Mouse (Mus musculus) activated CD4-positive, CD25-positive, alpha-beta regulatory T cell, adult 4 months (primary cell): ENCODE data around the gene Bcl6. TPM values are rescaled to one million over a fixed set of nuclear protein-coding genes. Genes with fewer than 3 reads are reported as not detected.

Source experiments
- ATAC-seq: one replicate; pipeline ENCODE4 v1.8.0; 2017
- polyA plus RNA-seq, 2 experiments: library from polyadenylated mRNA; unstranded; fragments of 100-300 nt; shearing (Covaris generic); gene quantifications; one replicate each; pipeline ENCODE4 v1.2.1; 2017

Gene Bcl6
- 10 to 100 TPM in 1 of 2 experiments, 1 to 10 TPM in 1; 4.3 to 12.9 TPM for polyA plus RNA-seq

DNA sequence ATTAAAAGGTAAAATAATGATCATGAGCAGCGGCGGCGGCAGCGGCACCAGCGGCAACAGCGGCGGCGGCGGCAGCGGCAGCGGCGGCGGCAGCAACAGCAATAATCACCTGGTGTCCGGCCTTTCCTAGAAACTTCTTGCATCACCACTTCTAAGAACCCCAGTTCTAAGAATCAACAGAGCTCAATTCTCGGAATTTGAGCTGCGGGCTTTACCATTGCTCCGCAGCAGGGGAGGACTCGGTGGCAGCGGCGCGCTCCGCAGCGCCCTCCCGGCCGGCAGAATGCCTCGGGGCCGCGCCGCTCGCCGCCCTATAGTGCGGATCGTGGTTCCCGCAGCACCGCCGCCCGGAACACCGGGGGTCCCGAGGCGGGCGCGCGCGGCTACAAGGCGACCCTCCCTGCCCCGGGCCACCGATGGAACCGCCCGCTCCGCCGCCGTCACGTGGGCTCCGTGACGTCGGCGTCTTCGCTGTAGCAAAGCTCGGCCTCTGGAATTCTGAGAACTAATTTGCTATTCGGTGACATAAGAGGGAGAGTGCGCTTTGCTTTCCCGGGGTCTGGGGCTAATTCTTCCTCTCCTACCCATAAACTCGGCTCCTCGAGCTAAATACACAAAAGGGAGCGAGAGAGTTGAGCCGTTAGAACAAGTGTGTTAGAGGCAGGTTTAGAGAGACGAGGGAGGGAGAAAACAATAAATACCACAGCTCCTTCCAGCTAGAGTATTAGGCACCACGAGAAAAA lies at the start of gene Bcl6, which contains the start of gene Gm37419:
TSS of gene Bcl6 (minus strand) at position 387 of the 743 bp plus-strand sequence.
TSS of gene Gm37419 (plus strand) at position 17 of the 743 bp plus-strand sequence.
- ATAC-seq: peak; percentile 47

DNA sequence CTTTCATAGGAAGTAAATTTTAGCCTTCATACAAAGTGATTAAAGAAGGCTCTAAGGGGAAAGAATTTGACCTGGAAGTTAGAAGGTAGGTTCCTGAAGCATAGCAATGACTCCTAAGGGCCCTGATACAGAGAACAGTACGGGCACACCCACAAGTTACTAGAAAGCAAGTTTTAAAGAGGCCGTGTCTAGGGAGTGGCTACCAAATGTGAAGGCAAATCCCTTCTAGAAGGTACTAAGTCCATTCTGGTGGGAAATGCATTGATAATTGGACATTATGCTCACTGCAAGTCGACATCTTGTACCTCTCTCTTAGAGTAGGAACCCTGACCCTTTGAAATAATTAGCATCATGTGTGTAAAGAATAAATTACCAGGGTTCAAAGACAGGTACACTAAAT lies 47.7 kb upstream of the Bcl6 start:
- ATAC-seq: no peak

- ATAC-seq: no peak
Observed at GRCm38 (mm10) chr16:24035767-24036166, 47.1 kb upstream of the Bcl6 start.

- no peak for ATAC-seq
Observed at GRCm38 (mm10) chr16:24034450-24034849, 45.8 kb upstream of the Bcl6 start.

DNA sequence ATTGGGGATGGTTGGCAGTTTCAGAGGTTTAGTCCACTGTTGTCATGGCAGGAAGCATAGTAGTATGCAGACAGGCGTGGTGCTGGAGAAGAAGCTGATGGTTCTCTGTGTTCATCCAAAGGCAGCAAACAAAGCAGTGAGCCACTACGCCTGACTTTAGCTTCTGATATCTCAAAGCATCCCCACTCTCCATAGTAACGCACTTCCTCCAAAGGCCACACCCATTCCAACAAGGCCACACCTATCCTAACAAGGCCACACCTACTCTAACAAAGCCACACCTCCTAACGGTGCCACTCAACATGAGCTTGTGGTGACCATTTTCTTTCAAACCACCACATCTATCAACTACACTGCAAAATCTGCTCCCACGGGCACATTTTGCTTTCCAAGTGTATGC lies 44.6 kb upstream of the Bcl6 start:
- ATAC-seq: no peak

GRCm38 (mm10) chr16:24029965-24030672 lies 41.5 kb upstream of the Bcl6 start:
- no peak for ATAC-seq

- ATAC-seq: no peak
Observed at GRCm38 (mm10) chr16:24025442-24025841, 36.8 kb upstream of the Bcl6 start.

DNA sequence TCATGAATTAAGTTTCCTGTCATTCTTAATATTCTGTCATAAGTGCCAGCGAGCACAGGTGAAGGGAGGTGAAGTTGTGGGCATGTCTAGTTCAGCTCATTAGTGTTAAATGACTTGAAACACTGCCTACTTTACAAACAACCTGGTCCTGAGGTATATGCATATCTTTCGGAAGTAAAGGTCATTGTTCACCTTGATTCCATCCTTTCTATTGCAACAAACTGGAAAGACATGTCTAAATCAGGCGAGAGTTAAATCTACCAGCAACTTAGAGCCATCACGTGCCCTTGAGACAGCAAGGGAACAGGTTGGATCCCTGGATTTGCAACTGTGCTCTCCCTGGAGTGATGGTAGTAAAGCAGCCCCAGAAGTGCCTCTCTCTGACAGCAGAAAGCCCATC lies 34.0 kb upstream of the Bcl6 start:
- no peak for ATAC-seq

DNA sequence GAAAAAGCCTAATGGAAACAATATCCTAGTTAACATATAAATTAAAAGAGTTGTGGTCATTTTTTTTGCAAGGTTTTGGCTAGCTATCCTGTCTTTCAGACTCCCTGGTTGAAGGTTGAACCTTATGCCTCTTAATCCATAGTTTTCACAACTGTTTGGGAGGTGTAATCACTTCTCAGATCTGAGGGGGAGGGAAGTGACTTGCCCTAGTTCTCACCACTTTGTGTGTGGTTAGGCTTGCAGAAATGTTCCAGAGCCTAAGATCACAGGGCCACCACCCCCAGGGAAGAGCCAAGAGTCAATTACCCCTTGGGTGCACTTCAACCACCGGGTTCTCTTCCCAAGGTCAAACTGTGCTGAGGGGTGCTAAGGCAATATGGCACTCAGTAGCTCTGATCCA lies 33.1 kb upstream of the Bcl6 start:
- ATAC-seq: no peak

DNA sequence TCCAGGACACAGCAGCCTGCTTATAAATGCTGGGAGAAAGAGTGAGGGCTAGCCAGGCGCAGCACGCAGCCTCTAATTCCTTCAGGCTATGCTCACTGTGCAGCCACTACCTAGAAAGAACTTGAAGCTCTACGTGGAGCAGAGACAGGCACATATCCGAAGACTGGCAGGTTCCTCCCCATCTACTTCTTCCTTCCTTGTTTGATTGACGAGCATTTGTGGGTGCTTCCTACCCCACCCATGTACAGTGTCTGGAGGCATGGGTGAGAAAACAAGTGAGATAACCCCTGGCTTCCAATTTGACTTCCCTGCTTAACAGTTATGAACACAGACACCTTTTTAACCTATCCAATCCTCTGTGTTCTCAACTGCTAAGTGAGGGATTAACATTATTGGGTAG lies 28.1 kb upstream of the Bcl6 start:
- no peak for ATAC-seq

GRCm38 (mm10) chr16:24016273-24016672 lies 27.6 kb upstream of the Bcl6 start:
- ATAC-seq: no peak

GRCm38 (mm10) chr16:24014378-24014777 lies 25.7 kb upstream of the Bcl6 start:
- ATAC-seq: no peak

GRCm38 (mm10) chr16:24012066-24012465 lies 23.4 kb upstream of the Bcl6 start:
- ATAC-seq: no peak

GRCm38 (mm10) chr16:24011306-24011705 lies 22.7 kb upstream of the Bcl6 start:
- no peak for ATAC-seq

- no peak for ATAC-seq
Observed at GRCm38 (mm10) chr16:24009891-24010290, 21.2 kb upstream of the Bcl6 start.

DNA sequence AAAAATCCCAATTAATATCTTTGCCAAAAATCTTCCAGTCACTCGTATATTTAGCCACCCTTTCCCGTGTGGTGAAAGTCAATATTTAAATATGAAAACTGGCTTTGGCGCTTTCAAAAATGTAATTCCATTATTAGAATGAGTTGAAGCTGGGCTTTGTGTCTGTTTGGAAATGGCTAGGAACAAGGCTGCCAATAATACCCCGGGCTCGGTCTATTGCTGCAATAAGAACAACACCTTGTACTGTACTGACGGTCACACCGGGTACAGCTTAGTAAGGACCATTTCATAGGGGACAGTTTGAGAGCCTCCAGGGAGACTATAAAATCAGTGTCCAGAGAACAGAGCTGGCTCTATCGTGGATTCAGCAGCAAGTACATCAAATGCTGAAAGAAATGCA lies 17.3 kb upstream of the Bcl6 start:
- no peak for ATAC-seq

GRCm38 (mm10) chr16:23997912-23998311 lies 9.3 kb upstream of the Bcl6 start:
- no peak for ATAC-seq

DNA sequence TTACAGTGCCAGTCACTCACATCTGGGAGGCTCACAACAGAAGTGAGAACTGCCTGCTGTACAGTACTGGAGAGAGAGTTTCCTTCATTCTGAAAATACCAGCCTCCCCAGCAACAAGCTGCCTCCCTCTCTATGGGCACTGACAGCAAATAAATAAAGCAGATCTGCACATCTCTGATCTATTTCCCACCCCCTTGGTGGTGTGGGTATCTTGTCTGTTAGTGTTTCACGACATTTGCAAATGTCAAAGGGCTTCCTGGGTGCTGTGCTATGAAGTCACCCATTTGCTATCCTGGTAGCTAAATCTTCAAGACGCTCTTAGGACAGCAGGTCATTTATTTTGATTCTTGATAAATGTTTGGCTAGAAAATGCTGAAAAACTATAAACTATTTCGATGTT lies 8.6 kb upstream of the Bcl6 start:
- peak; percentile 73 for ATAC-seq

- no peak for ATAC-seq
Observed at GRCm38 (mm10) chr16:23996342-23996741, 7.7 kb upstream of the Bcl6 start.

- no peak for ATAC-seq
Observed at GRCm38 (mm10) chr16:23993351-23994321, 5.0 kb upstream of the Bcl6 start.

DNA sequence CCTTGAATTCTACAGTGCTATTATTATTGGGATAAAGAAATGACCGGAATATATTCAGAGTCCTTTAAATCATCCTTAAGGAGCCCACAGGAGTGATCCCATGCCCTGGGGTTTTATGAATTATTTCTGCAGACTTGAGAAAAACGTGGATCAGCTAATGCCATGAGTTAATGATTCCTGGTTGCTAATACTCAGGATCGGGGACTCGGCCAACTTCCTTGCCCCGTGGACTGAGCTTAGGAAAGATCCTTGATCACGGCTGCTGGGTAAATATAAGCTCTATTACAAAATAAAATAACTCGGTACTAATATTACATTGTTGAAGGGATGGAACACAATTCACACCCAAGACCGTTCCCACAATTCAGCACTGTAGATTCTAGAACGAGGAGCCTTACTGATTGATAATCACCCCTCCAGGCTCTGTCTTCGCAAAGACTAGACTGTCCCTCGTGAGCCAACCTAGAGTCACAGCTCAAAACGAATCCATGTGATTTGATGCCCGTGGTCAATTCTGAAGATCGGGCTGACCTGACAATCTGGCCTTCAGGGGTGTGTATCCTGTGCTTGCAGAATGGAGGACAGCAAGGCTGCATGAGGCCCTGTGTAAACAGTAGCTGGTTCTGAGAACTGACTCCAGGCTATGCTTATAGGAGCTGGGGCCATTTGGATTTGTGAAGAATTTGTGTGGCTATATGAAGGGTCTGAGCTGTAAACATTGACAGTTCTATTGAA lies 3.4 kb upstream of the Bcl6 start:
- no peak for ATAC-seq

GRCm38 (mm10) chr16:23991170-23991569 lies 2.5 kb upstream of the Bcl6 start:
- peak; percentile 10 for ATAC-seq
